Mouse (Mus musculus) ES-Bruce4 (cell line): Measurements from ENCODE around the gene Camk2d.

Experiments used
- CTCF ChIP-seq: IDR thresholded peaks from one replicate; pipeline ENCODE4 v1.8.1; 2011; ENCODE audit warnings: low read depth, low read length
- EP300 ChIP-seq: IDR thresholded peaks from 2 replicates; pipeline ENCODE4 v1.6.1; 2011; ENCODE audit warnings: low read depth, low read length; ENCODE audit not compliant: insufficient read depth
- POLR2A ChIP-seq: IDR thresholded peaks from one replicate; pipeline ENCODE4 v1.8.1; 2011; ENCODE audit warnings: low read length; ENCODE audit not compliant: insufficient read depth

GRCm38 (mm10) chr3:126797025-126797424, 200.9 kb downstream of the Camk2d start:
- TF ChIP-seq POLR2A (no peak), EP300 (no peak), CTCF (no peak)
